Mouse (Mus musculus) liver, embryonic 11.5 days (tissue): ENCODE measurements around the gene Klk12. TPM values are rescaled to one million over a fixed set of nuclear protein-coding genes. Genes with fewer than 3 reads are reported as not detected.

ENCODE experiments used
- ATAC-seq: fragments of 200-750 bp; cut with Nextera tagmentation; replicated peaks from 2 replicates; pipeline ENCODE4 v1.8.0; 2017; ENCODE audit warnings: moderate number of reproducible peaks, mild to moderate bottlenecking, moderate TSS enrichment, moderate library complexity; ENCODE audit not compliant: low FRiP score
- DNase-seq: peaks from one replicate; pipeline ENCODE4 v3.0.0-alpha.2; 2017; ENCODE audit warnings: low spot score
- H3K27ac ChIP-seq: fragments of 300-500 bp; sonication (generic); 2 replicates; pipeline ENCODE4 v1.5.1; 2014; ENCODE audit warnings: mild to moderate bottlenecking, low read depth, low read length, control low read depth
- H3K27me3 ChIP-seq: fragments of 300-500 bp; sonication (generic); replicated peaks from 2 replicates; pipeline ENCODE4 v1.6.1; 2014; ENCODE audit warnings: low read length, mixed read lengths; ENCODE audit not compliant: control insufficient read depth, insufficient read depth
- H3K36me3 ChIP-seq: fragments of 300-500 bp; sonication (generic); 2 replicates; pipeline ENCODE4 v1.6.1; 2014; ENCODE audit warnings: mild to moderate bottlenecking, low read length, moderate library complexity, mixed read lengths; ENCODE audit not compliant: control insufficient read depth, insufficient read depth
- H3K4me1 ChIP-seq: fragments of 300-500 bp; sonication (generic); replicated peaks from 2 replicates; pipeline ENCODE4 v1.6.1; 2014; ENCODE audit warnings: low read length, mixed read lengths; ENCODE audit not compliant: control insufficient read depth, insufficient read depth
- H3K4me2 ChIP-seq: fragments of 300-500 bp; sonication (generic); 2 replicates; pipeline ENCODE4 v1.6.1; 2014; ENCODE audit warnings: mild to moderate bottlenecking, control low read depth, moderate library complexity
- H3K4me3 ChIP-seq: fragments of 300-500 bp; sonication (generic); 2 replicates; pipeline ENCODE4 v1.5.1; 2014; ENCODE audit warnings: low read depth, low read length, control low read depth
- H3K9ac ChIP-seq: fragments of 300-500 bp; sonication (generic); 2 replicates; pipeline ENCODE4 v1.6.1; 2014; ENCODE audit warnings: low read depth, low read length, control low read depth
- H3K9me3 ChIP-seq: fragments of 300-500 bp; sonication (generic); 2 replicates; pipeline ENCODE4 v1.6.1; 2016; ENCODE audit warnings: low read length, inconsistent platforms, mixed read lengths; ENCODE audit not compliant: control insufficient read depth
- WGBS: fragments of 180-500 bp; shearing (Covaris S2); extraction: QIAGEN DNeasy Blood & Tissue Kit; methylation state at CpG from one replicate; pipeline ENCODE4 v1.1.7; 2014; 5-methylcytosine and 5-hydroxymethylcytosine counted together
- polyA plus RNA-seq: library from polyadenylated mRNA; unstranded; fragments of >200 nt; fragmentation: Nextera tagmentation; extraction: Ambion mirVana; gene quantifications from 2 replicates; pipeline ENCODE4 v1.2.1, GENCODE M21; 2014

The Klk12 gene
- polyA plus RNA-seq, 1 experiment from 2014 or later: not detected

DNA sequence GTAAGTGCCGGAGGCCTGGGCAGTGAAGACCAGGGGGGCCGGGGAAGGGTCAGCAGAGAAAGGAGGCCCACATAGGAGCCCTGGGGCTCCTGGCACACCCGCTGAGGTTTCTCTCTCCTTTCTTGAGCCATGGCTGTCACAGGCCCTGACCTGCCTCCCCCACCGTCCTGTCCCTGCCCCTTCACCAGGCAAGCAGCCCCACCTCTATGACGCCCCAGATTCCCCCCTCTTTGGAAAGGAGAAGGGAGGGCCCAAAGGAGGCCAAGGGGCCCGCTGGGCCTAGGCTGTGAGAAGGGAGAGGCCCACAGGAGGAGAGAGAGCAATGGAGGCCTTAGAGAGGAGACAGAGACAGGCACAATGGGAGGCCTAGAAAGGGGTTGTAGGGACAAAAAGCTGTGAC lies 6.1 kb downstream of the Klk12 start:
- H3K36me3 ChIP-seq: no peaks in the 10 kb centered on the region
- H3K4me2 ChIP-seq: no peak overlapping the region
- WGBS: 56% methylated on average over 6 of the region's 6 CpGs
- no peak for ATAC-seq
- H3K27ac ChIP-seq: no peak overlapping the region
- no peak overlapping the region for H3K9ac ChIP-seq
- no peaks in the 10 kb centered on the region for H3K27me3 ChIP-seq
- H3K4me1 ChIP-seq: no peaks in the 10 kb centered on the region
- no peak for DNase-seq
- H3K4me3 ChIP-seq: no peak overlapping the region
- H3K9me3 ChIP-seq: no peaks in the 10 kb centered on the region

DNA sequence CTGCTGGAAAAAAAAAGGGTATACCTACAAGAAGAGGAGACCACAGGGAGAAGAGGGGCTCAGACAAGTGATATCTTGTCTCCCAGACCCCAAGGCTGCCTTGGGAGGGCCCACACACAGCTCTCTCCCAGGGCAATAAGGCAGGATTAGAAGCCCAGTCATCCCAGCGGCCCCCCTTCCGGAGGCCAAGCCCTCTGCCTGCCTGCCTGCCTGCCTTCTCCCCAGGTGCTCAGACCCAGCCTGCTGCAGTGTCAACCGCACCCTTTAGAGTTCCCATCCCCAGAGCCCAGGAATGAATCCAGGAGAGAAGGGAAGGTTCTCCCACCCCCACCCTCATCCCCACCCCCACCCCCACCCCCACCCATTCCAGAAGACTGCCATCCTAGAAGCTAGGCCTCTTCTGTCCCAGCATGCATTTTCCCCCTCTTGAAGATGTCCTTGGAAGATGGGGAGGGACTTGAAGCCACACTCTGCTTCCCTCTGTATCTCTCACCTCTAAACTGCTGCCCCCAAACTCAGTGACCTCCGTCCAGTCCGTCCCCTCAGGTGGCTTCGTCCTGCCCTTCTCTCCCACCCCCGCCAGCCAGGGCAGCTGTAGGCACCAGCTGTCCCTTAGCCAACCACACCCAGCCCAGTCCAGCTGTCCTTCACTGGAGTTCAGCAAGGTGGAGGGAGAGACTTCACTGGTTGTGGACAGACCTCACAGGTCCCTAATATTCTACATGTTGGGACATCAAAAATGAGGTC lies 6.8 kb downstream of the Klk12 start:
- Histone ChIP-seq H3K36me3 (no peaks in the 10 kb centered on the region), H3K9me3 (no peaks in the 10 kb centered on the region), H3K27me3 (no peaks in the 10 kb centered on the region), H3K4me3 (no peak overlapping the region), H3K4me2 (no peak overlapping the region), H3K27ac (no peak overlapping the region), H3K4me1 (no peaks in the 10 kb centered on the region), H3K9ac (no peak overlapping the region)
- DNase-seq (no peak), ATAC-seq (no peak)
- WGBS: 63% methylated on average over 7 of the region's 7 CpGs

DNA sequence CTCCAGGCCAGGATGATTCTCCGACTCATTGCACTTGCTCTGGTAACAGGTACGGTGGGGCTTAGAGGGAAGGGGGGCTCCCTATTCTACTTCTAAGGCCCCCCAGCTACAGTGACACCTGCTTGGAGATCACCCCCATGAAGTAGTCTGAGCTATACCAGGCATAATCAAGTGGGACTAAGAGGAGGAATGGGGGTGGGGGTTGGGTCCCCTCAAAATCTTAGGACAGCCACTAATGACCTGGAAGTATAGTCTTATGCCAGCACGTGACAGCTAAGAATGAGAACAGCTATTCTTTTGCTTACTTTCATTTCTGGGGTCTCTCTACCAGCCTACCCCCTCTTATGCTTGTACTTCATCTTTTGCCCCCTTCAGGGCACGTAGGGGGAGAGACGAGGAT lies 7.8 kb downstream of the Klk12 start:
- no peaks in the 10 kb centered on the region for H3K4me1 ChIP-seq
- H3K9me3 ChIP-seq: no peaks in the 10 kb centered on the region
- H3K36me3 ChIP-seq: no peaks in the 10 kb centered on the region
- no peak for ATAC-seq
- H3K9ac ChIP-seq: no peak overlapping the region
- H3K27me3 ChIP-seq: no peaks in the 10 kb centered on the region
- H3K4me2 ChIP-seq: no peak overlapping the region
- DNase-seq: no peak
- no peak overlapping the region for H3K27ac ChIP-seq
- no peak overlapping the region for H3K4me3 ChIP-seq
- WGBS: 79% methylated on average over 5 of the region's 5 CpGs

DNA sequence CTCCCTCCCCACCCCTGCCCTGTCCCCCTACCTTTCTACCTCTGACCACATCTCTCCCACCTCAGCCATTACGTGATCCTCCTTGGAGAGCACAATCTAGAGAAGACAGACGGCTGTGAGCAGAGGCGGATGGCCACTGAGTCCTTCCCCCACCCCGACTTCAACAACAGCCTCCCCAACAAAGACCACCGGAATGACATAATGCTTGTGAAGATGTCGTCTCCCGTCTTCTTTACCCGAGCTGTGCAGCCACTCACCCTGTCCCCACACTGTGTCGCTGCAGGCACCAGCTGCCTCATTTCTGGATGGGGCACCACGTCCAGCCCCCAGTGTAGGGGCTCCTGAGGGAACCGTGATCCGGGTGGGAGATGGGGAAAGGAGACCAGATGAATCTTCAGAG lies 8.7 kb downstream of the Klk12 start:
- ATAC-seq (no peak), DNase-seq (no peak)
- no peaks in the 10 kb centered on the region for H3K27me3 ChIP-seq
- H3K9me3 ChIP-seq: no peaks in the 10 kb centered on the region
- H3K4me2 ChIP-seq: no peak overlapping the region
- 78% methylated on average over 12 of the region's 12 CpGs for WGBS
- H3K27ac ChIP-seq: no peak overlapping the region
- no peaks in the 10 kb centered on the region for H3K36me3 ChIP-seq
- no peak overlapping the region for H3K9ac ChIP-seq
- no peaks in the 10 kb centered on the region for H3K4me1 ChIP-seq
- no peak overlapping the region for H3K4me3 ChIP-seq

DNA sequence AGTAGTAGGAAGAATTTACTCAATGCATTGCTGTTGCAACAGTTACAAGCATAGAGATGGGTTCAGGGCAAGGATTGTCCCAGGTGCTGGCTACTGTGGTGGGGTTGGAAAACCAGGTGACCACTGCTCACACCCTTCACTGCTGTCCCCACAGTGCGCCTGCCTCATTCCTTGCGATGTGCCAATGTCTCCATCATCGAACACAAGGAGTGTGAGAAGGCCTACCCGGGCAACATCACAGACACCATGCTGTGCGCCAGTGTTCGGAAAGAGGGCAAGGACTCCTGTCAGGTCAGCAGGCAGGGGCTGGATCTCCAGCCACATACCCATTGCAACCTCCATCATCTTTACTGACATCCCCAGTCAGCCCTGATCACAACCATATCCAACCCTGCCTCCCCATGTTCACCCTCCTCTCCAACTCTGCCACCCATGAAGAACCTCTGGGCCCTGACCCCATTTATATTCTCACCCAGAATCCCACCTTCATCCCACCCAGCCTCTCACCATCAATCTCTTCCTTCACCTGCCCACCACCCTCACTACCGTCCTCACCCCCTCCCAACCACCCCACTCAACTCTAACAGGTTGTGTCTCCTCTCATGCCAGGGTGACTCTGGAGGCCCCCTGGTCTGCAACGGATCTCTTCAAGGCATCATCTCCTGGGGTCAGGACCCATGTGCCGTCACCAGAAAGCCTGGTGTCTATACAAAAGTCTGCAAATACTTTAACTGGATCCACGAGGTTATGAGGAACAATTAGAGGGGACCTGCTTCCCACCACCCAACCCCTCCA lies 9.7 kb downstream of the Klk12 start:
- Histone ChIP-seq H3K4me1 (no peaks in the 10 kb centered on the region), H3K4me3 (no peak overlapping the region), H3K36me3 (no peaks in the 10 kb centered on the region), H3K9ac (no peak overlapping the region), H3K27me3 (peaks cover 5% of the 10 kb centered on the region), H3K4me2 (no peak overlapping the region), H3K9me3 (no peaks in the 10 kb centered on the region), H3K27ac (no peak overlapping the region)
- DNase-seq: no peak
- no peak for ATAC-seq
- WGBS: 82% methylated on average over 10 of the region's 10 CpGs

DNA sequence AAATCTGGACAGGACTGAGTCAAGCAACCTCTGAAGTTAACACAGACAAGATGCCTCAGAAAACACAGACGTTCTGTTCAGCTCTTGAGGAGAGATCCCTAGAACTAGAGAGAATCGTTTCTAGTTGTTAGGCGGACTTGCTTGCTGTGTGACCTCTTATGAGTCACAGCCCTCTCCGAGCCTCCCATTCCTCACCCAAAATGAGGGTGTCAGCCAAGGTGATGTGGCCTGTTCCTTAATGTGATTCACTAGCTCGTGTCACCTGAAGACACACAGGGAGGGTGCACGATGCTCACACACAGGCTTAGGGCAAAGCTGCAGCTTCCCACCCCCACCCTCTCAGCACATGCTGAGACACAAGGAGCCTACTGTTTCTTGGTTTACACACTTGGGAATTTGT lies 11.5 kb downstream of the Klk12 start:
- H3K36me3 ChIP-seq: no peaks in the 10 kb centered on the region
- no peak overlapping the region for H3K4me3 ChIP-seq
- peaks cover 8% of the 10 kb centered on the region for H3K27me3 ChIP-seq
- H3K4me2 ChIP-seq: no peak overlapping the region
- H3K4me1 ChIP-seq: no peaks in the 10 kb centered on the region
- no peak overlapping the region for H3K9ac ChIP-seq
- no peaks in the 10 kb centered on the region for H3K9me3 ChIP-seq
- 58% methylated on average over 6 of the region's 6 CpGs for whole genome bisulfite sequencing
- DNase-seq (no peak), ATAC-seq (no peak)
- no peak overlapping the region for H3K27ac ChIP-seq

DNA sequence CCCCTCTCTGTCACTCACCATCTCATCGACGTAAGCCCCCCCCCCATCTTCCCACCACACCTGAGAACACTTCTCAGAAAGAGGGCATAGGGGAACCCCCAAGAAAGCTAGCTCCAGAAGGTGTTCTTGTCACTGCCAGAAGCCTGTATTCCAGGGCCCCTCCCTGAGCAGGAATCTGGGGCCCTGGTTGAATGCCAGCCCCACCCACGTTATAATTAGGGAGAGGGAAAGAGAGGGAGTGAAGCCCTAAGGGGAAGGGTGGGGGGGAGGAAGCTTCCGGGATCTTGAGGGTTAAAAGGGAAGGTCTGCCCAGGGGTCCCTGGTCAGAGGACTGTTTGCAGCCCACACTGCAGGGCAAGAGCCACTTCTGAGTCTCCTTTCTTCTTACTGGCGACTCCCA lies 12.0 kb downstream of the Klk12 start, which contains the start of gene Klk10:
TSS of gene Klk10 (plus strand) at position 290 of the 400 bp plus-strand sequence.
- H3K36me3 ChIP-seq: no peaks in the 10 kb centered on the region
- no peak within 1 kb of the TSS for H3K4me2 ChIP-seq
- no peak within 1 kb of the TSS for H3K27ac ChIP-seq
- H3K4me1 ChIP-seq: no peaks in the 10 kb centered on the region
- no peak within 1 kb of the TSS for H3K4me3 ChIP-seq
- H3K27me3 ChIP-seq: peaks cover 8% of the 10 kb centered on the region
- WGBS: 41% methylated on average over 5 of the region's 5 CpGs
- DNase-seq (no peak), ATAC-seq (no peak)
- no peak within 1 kb of the TSS for H3K9ac ChIP-seq
- no peaks in the 10 kb centered on the region for H3K9me3 ChIP-seq

DNA sequence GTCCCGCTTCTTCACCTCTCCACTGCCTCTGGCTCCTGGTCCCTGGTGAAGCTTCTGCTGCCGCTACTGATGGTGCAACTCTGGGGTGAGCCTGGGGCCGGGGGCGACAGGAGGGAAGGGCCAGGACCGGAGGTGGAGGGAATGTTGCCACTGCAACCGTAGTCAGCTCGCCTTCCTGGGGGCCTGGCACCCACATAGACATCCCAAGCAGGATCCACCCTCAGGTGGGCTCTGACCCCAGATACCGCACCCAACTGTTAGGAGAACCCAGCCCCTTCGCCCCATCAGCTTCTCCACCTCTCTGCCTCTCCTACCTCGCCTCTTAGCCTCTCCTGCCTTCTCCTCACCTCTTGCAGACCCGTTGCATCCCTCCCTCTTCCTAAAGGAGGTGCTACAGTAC lies 12.8 kb downstream of the Klk12 start:
- no peaks in the 10 kb centered on the region for H3K9me3 ChIP-seq
- H3K27ac ChIP-seq: no peak overlapping the region
- WGBS: 82% methylated on average over 11 of the region's 11 CpGs
- no peaks in the 10 kb centered on the region for H3K4me1 ChIP-seq
- ATAC-seq (no peak), DNase-seq (no peak)
- peaks cover 8% of the 10 kb centered on the region for H3K27me3 ChIP-seq
- no peaks in the 10 kb centered on the region for H3K36me3 ChIP-seq
- H3K4me3 ChIP-seq: no peak overlapping the region
- no peak overlapping the region for H3K4me2 ChIP-seq
- no peak overlapping the region for H3K9ac ChIP-seq
